Comparison of ENCODE assay signal across 10 mouse cellular contexts in the genomic region with DNA sequence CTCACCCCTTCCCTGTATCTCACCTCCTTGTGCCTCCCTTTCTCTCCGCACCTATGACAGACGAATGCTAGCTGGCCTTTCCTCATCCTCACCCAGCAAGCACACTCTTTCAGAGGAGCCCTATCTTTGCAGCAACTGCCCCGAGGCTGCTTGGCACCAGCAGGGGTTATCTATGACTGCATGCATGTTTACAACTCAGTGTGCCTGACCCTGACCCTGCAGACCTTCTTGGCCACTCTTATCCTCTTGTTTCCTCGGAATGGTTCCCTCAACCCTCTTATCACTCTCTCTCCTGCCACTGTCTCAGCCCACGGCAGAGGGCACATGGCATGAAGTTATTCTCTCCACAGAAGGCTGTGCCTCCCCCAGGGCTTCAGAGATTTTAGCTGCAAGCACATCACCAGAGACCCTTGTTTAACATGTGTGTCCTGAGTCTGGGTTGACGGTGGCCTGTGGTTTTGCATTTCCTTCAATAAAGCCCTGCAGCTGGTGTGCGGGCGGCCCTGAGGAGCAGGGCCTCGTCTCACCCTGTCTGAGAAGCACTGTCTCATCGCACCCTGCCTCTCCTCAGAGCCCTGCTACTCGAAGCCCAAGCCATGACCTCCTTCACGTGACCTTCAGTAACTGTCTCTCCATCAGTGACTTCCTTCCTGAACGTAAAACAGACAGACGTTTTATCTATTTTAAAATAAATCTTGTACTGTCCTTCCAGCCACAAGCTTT. TPM values are rescaled to one million over a fixed set of nuclear protein-coding genes. Genes with fewer than 3 reads are reported as not detected.
DNase-seq lines count a peak whose midpoint lies in the region; ATAC-seq and TF ChIP-seq lines count a peak whose summit lies in the region.
"Had no signal": no experiment of that assay in that cellular context is flagged by ENCODE, and none has a peak within 500 bp of the region (broad histone marks: within the 10 kb centered on the region; RNA-seq: fewer than 3 reads in every experiment).

No protein-coding gene starts in this region.

- H3K4me2 ChIP-seq in heart, postnatal 0 days (ENCODE audit: low read depth, low read length): peak overlapping the region; percentile 11; the same call in 1 of the 2 replicates
- H3K4me2 ChIP-seq in hindbrain, embryonic 12.5 days (replicated peaks): no peak overlapping the region
- H3K4me2 ChIP-seq: midbrain, embryonic 12.5 days had no signal

- TF ChIP-seq EP300 in heart, postnatal 0 days (IDR thresholded peaks at IDR 0.05; ENCODE audit: low read depth): no peak

- TF ChIP-seq CTCF in left cerebral cortex, adult 2 months (IDR thresholded peaks at IDR 0.05): no peak
- TF ChIP-seq CTCF in G1E (IDR thresholded peaks at IDR 0.05; ENCODE audit: low read depth, low read length): no peak
- TF ChIP-seq CTCF in heart, postnatal 0 days (IDR thresholded peaks at IDR 0.05; ENCODE audit: low read depth): no peak
- TF ChIP-seq CTCF in small intestine, adult 2 months (IDR thresholded peaks at IDR 0.05; ENCODE audit: extremely low read depth, insufficient read length, insufficient replicate concordance, low read depth, low read length): no peak

- peak overlapping the region; percentile 35; the same call in 1 of the 2 replicates for H3K9ac ChIP-seq in heart, postnatal 0 days (replicated peaks; ENCODE audit: low read depth, low read length)
- H3K9ac ChIP-seq in hindbrain, embryonic 12.5 days: no peak overlapping the region
- H3K9ac ChIP-seq: midbrain, embryonic 12.5 days had no signal

- peak; percentile 30; the same call in 1 of the 2 replicates for ATAC-seq in G1E (ENCODE audit: extremely low read depth, insufficient number of reproducible peaks, low FRiP score, poor library complexity, severe bottlenecking)
- ATAC-seq in heart, postnatal 0 days (ENCODE audit: insufficient read depth, low read depth): no peak; the same call in 1 of the 2 replicates
- ATAC-seq in hindbrain, embryonic 12.5 days (ENCODE audit: low FRiP score): no peak

- no peaks in the 10 kb centered on the region for H3K27me3 ChIP-seq in G1E (ENCODE audit: insufficient read depth, low read length)
- H3K27me3 ChIP-seq in heart, postnatal 0 days (ENCODE audit: control insufficient read depth, insufficient read depth, low read length): no peaks in the 10 kb centered on the region
- no peaks in the 10 kb centered on the region for H3K27me3 ChIP-seq in small intestine, adult 2 months (ENCODE audit: control insufficient read depth, insufficient read depth, low read length)
- no peaks in the 10 kb centered on the region for H3K27me3 ChIP-seq in hindbrain, embryonic 12.5 days
- H3K27me3 ChIP-seq: midbrain, embryonic 12.5 days had no signal

- no peak overlapping the region for H3K4me3 ChIP-seq in left cerebral cortex, adult 2 months
- no peak overlapping the region for H3K4me3 ChIP-seq in G1E (ENCODE audit: low read depth, low read length)
- H3K4me3 ChIP-seq in heart, postnatal 0 days (ENCODE audit: low read depth, low read length): no peak overlapping the region
- H3K4me3 ChIP-seq in small intestine, adult 2 months (ENCODE audit: low read depth, low read length): no peak overlapping the region
- no peak overlapping the region for H3K4me3 ChIP-seq in hindbrain, embryonic 12.5 days
- H3K4me3 ChIP-seq: midbrain, embryonic 12.5 days had no signal

- H3K9me3 ChIP-seq in G1E (replicated peaks): peaks cover 35% of the 10 kb centered on the region
- H3K9me3 ChIP-seq in heart, postnatal 0 days (replicated peaks; ENCODE audit: control insufficient read depth, low read length): no peaks in the 10 kb centered on the region
- no peaks in the 10 kb centered on the region for H3K9me3 ChIP-seq in hindbrain, embryonic 12.5 days (replicated peaks)
- H3K9me3 ChIP-seq: midbrain, embryonic 12.5 days had no signal

- H3K4me1 ChIP-seq in G1E (ENCODE audit: insufficient read depth, low read depth, low read length): peaks cover 54% of the 10 kb centered on the region
- peaks cover 85% of the 10 kb centered on the region for H3K4me1 ChIP-seq in heart, postnatal 0 days (ENCODE audit: control insufficient read depth, insufficient read depth)
- H3K4me1 ChIP-seq in small intestine, adult 2 months (ENCODE audit: control insufficient read depth, insufficient read depth, insufficient read length, low read length): peaks cover 41% of the 10 kb centered on the region
- H3K4me1 ChIP-seq in hindbrain, embryonic 12.5 days: no peaks in the 10 kb centered on the region

- DNase-seq in left cerebral cortex, adult 2 months (ENCODE audit: extremely low spot score in 1 of 2, low spot score in 2 of 2): no peak
- no peak for DNase-seq in left cerebral cortex, adult 9 months (ENCODE audit: low spot score in 2 of 2)
- DNase-seq in G1E (ENCODE audit: low spot score): no peak
- DNase-seq in heart, postnatal 0 days (ENCODE audit: low spot score): no peak
- DNase-seq in cerebellum, postnatal 36 days: no peak
- no peak for DNase-seq in left cerebral cortex, adult 11 months (ENCODE audit: low spot score)
- DNase-seq: cerebellum, adult 2 months had no signal

- H3K36me3 ChIP-seq in G1E (replicated peaks): peaks cover 80% of the 10 kb centered on the region
- no peaks in the 10 kb centered on the region for H3K36me3 ChIP-seq in heart, postnatal 0 days (replicated peaks; ENCODE audit: control insufficient read depth, insufficient read depth, low read length)
- H3K36me3 ChIP-seq in small intestine, adult 2 months (ENCODE audit: control insufficient read depth, insufficient read depth, low read length): no peaks in the 10 kb centered on the region
- H3K36me3 ChIP-seq in hindbrain, embryonic 12.5 days: peaks cover 15% of the 10 kb centered on the region

- intact Hi-C loops in left cerebral cortex, adult 2 months (cut with DNase I): no loop called here

- WGBS in heart, postnatal 0 days: 23% methylated on average over 14 of the region's 14 CpGs
- 77% methylated on average over 14 of the region's 14 CpGs for WGBS in small intestine, adult 2 months
- 81% methylated on average over 14 of the region's 14 CpGs for WGBS in hindbrain, embryonic 12.5 days

- 0 out of 2 replicates have a peak overlapping the region, but pooled peaks have one; percentile 2 for H3K27ac ChIP-seq in left cerebral cortex, adult 2 months
- H3K27ac ChIP-seq in heart, postnatal 0 days (ENCODE audit: low read depth): peak overlapping the region; percentile 83
- 0 out of 2 replicates have a peak overlapping the region, but pooled peaks have one; percentile 13 for H3K27ac ChIP-seq in small intestine, adult 2 months (ENCODE audit: insufficient read depth, low read depth, low read length)
- no peak overlapping the region for H3K27ac ChIP-seq in hindbrain, embryonic 12.5 days
- H3K27ac ChIP-seq: midbrain, embryonic 12.5 days had no signal

- no peak for TF ChIP-seq POLR2A in small intestine, adult 2 months (IDR thresholded peaks at IDR 0.05; ENCODE audit: low read depth, low read length)

RNA-seq across cellular contexts. Expression of a gene that starts 23.4 kb away (rescaled TPM):
- 10 to 100 TPM; 66.7 to 68.4 TPM for total RNA-seq in left cerebral cortex, adult 2 months (2021)
- total RNA-seq in G1E (2014; fragmentation: Nextera tagmentation): 39.3 and 40.8 TPM in 2 replicates
- 31.8 and 33.8 TPM in 2 replicates for total RNA-seq in G1E (2017)
- 17.6 and 19.9 TPM in 2 replicates for polyA plus RNA-seq in G1E (2012)
- 60.9 and 79.6 TPM in 2 replicates for total RNA-seq in heart, postnatal 0 days (2014; rRNA removed; ENCODE audit: low replicate concordance)
- polyA plus RNA-seq in heart, postnatal 0 days (2015; fragmentation: Nextera tagmentation; extraction: Ambion mirVana): 16.5 and 17.7 TPM in 2 replicates
- polyA plus RNA-seq in small intestine, adult 2 months (2012; rRNA removed): 10.6 and 20.1 TPM in 2 replicates
- polyA plus RNA-seq in hindbrain, embryonic 12.5 days (2016; fragmentation: Nextera tagmentation; extraction: Ambion mirVana): 17.3 and 17.5 TPM in 2 replicates

RNA-seq across cellular contexts. Expression of a gene that starts 28.0 kb away (rescaled TPM):
- 10 to 100 TPM; 13.8 to 15.5 TPM for total RNA-seq in left cerebral cortex, adult 2 months (2021)
- 42.4 and 43.5 TPM in 2 replicates for total RNA-seq in G1E (2014; fragmentation: Nextera tagmentation)
- 34.7 and 35.8 TPM in 2 replicates for total RNA-seq in G1E (2017)
- 13.0 and 21.7 TPM in 2 replicates for polyA plus RNA-seq in G1E (2012)
- total RNA-seq in heart, postnatal 0 days (2014; rRNA removed; ENCODE audit: low replicate concordance): 9.6 and 14.5 TPM in 2 replicates
- 5.1 and 6.7 TPM in 2 replicates for polyA plus RNA-seq in heart, postnatal 0 days (2015; fragmentation: Nextera tagmentation; extraction: Ambion mirVana)
- polyA plus RNA-seq in small intestine, adult 2 months (2012; rRNA removed): 4.2 and 9.0 TPM in 2 replicates
- polyA plus RNA-seq in hindbrain, embryonic 12.5 days (2016; fragmentation: Nextera tagmentation; extraction: Ambion mirVana): 15.2 and 17.0 TPM in 2 replicates

RNA-seq across cellular contexts. Expression of a gene that starts 28.2 kb away (rescaled TPM):
- total RNA-seq in left cerebral cortex, adult 2 months (2021): 10 to 100 TPM; 35.1 to 36.5 TPM
- total RNA-seq in G1E (2014; fragmentation: Nextera tagmentation) (14.4 and 15.1 TPM in 2 replicates), G1E (2017) (22.8 and 24.8 TPM in 2 replicates)
- 10.4 and 10.9 TPM in 2 replicates for polyA plus RNA-seq in G1E (2012)
- 9.0 and 16.9 TPM in 2 replicates for total RNA-seq in heart, postnatal 0 days (2014; rRNA removed; ENCODE audit: low replicate concordance)
- polyA plus RNA-seq in heart, postnatal 0 days (2015; fragmentation: Nextera tagmentation; extraction: Ambion mirVana): 5.0 and 5.3 TPM in 2 replicates
- polyA plus RNA-seq in small intestine, adult 2 months (2012; rRNA removed): 7.0 and 9.1 TPM in 2 replicates
- polyA plus RNA-seq in hindbrain, embryonic 12.5 days (2016; fragmentation: Nextera tagmentation; extraction: Ambion mirVana): 17.2 and 18.8 TPM in 2 replicates
